Comparison of ENCODE assay signal across 8 mouse cellular contexts in the genomic region with DNA sequence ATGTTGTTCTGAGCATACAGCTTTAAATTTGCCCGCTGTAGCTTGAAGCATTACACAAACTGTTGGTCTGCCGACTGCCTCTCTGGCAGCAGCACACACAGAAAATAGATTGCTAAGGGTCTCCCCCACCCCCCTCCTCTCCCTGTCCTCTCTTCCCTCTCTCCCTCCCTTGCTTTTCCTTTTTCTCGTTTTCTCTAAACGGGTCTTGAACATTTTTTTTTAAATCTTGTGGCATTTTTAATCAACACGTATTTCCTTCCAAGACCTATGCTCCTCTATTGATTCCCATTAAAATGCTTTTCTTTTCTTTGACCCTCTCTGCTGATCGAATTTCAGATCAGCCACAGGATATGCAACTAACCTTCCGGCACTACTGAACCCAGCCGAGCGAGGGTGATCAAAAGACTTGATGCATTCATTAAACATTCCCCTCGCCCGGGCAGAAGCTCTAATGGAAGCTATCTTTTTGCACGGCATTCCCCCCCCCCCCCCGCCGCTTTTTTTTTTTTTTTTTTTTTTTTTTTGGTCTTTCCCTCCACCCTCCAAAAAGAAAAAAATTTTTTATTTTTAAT.
DNase-seq lines count a peak whose midpoint lies in the region; ATAC-seq and TF ChIP-seq lines count a peak whose summit lies in the region.

No protein-coding gene starts in this region.

- WGBS in forebrain, embryonic 13.5 days: under 1% methylated on average over 13 of the region's 14 CpGs
- under 1% methylated on average over 12 of the region's 14 CpGs for WGBS in hindbrain, postnatal 0 days
- WGBS in stomach, embryonic 16.5 days: 0% methylated on average over 12 of the region's 14 CpGs

- peak overlapping the region; percentile 67 for H3K4me2 ChIP-seq in forebrain, embryonic 13.5 days
- H3K4me2 ChIP-seq in hindbrain, postnatal 0 days (ENCODE audit: low read depth, low read length): peak overlapping the region; percentile 74
- peak overlapping the region; percentile 67 for H3K4me2 ChIP-seq in stomach, embryonic 16.5 days (ENCODE audit: low read depth, low read length)

- peak overlapping the region; percentile 58 for H3K9ac ChIP-seq in forebrain, embryonic 13.5 days
- peak overlapping the region; percentile 69 for H3K9ac ChIP-seq in hindbrain, postnatal 0 days (replicated peaks; ENCODE audit: low read length)
- peak overlapping the region; percentile 62 for H3K9ac ChIP-seq in stomach, embryonic 16.5 days (ENCODE audit: low read length)

- H3K4me1 ChIP-seq in megakaryocyte, embryonic 14.5 days: peaks cover 18% of the 10 kb centered on the region
- H3K4me1 ChIP-seq in forebrain, embryonic 13.5 days: peaks cover 13% of the 10 kb centered on the region
- H3K4me1 ChIP-seq in hindbrain, postnatal 0 days (ENCODE audit: insufficient read depth, low read length): 0 out of 2 replicates have a peak, but pooled peaks cover 5% of the 10 kb centered on the region
- peaks cover 4% of the 10 kb centered on the region; the same call in 1 of the 2 replicates for H3K4me1 ChIP-seq in stomach, embryonic 16.5 days (ENCODE audit: control insufficient read depth, insufficient read depth, low read length)

- peak; percentile 74 for DNase-seq in brain, embryonic 18.5 days (ENCODE audit: low read depth, low spot score)
- peak; percentile 86 for DNase-seq in hindbrain, postnatal 0 days (ENCODE audit: low spot score)
- peak; percentile 58 to 67 for DNase-seq in left cerebral cortex, postnatal 10 days (ENCODE audit: extremely low spot score in 1 of 2, low spot score in 2 of 2)
- peak; percentile 80 for DNase-seq in mesoderm, embryonic 11.5 days (ENCODE audit: low read depth, low spot score)

- no peak for TF ChIP-seq CTCF in hindbrain, postnatal 0 days (IDR thresholded peaks at IDR 0.05; ENCODE audit: low read depth)

- H3K27ac ChIP-seq in forebrain, embryonic 13.5 days: peak overlapping the region; percentile 97
- H3K27ac ChIP-seq in hindbrain, postnatal 0 days: peak overlapping the region; percentile 94
- H3K27ac ChIP-seq in stomach, embryonic 16.5 days (ENCODE audit: low read length): peak overlapping the region; percentile 96

- H3K36me3 ChIP-seq in megakaryocyte, embryonic 14.5 days (replicated peaks; ENCODE audit: low read length): no peaks in the 10 kb centered on the region
- H3K36me3 ChIP-seq in forebrain, embryonic 13.5 days (ENCODE audit: poor library complexity, severe bottlenecking): no peaks in the 10 kb centered on the region
- no peaks in the 10 kb centered on the region for H3K36me3 ChIP-seq in hindbrain, postnatal 0 days (ENCODE audit: insufficient read depth, low read length)
- no peaks in the 10 kb centered on the region for H3K36me3 ChIP-seq in stomach, embryonic 16.5 days (ENCODE audit: control insufficient read depth, insufficient read depth, low read length)

- H3K4me3 ChIP-seq in megakaryocyte, embryonic 14.5 days (replicated peaks): peak overlapping the region; percentile 91
- H3K4me3 ChIP-seq in forebrain, embryonic 13.5 days: peak overlapping the region; percentile 45
- H3K4me3 ChIP-seq in hindbrain, postnatal 0 days (ENCODE audit: low read length): peak overlapping the region; percentile 52
- peak overlapping the region; percentile 51 for H3K4me3 ChIP-seq in stomach, embryonic 16.5 days (replicated peaks; ENCODE audit: low read length)

- intact Hi-C loops in left cerebral cortex, postnatal 10 days (cut with DNase I): no loop called here

- H3K9me3 ChIP-seq in megakaryocyte, embryonic 14.5 days: no peaks in the 10 kb centered on the region
- H3K9me3 ChIP-seq in forebrain, embryonic 13.5 days (replicated peaks): no peaks in the 10 kb centered on the region
- H3K9me3 ChIP-seq in hindbrain, postnatal 0 days (ENCODE audit: low read length): no peaks in the 10 kb centered on the region
- H3K9me3 ChIP-seq in stomach, embryonic 16.5 days (replicated peaks; ENCODE audit: control insufficient read depth, low read length): no peaks in the 10 kb centered on the region

- ATAC-seq in megakaryocyte, adult 5-6 weeks (ENCODE audit: poor library complexity, severe bottlenecking): no peak
- peak; percentile 73 for ATAC-seq in forebrain, embryonic 13.5 days
- peak; percentile 65 for ATAC-seq in hindbrain, postnatal 0 days
- no peak for ATAC-seq in stomach, embryonic 16.5 days (ENCODE audit: insufficient read depth, low FRiP score)

- H3K27me3 ChIP-seq in megakaryocyte, embryonic 14.5 days (replicated peaks): peaks cover 2% of the 10 kb centered on the region
- no peaks in the 10 kb centered on the region for H3K27me3 ChIP-seq in forebrain, embryonic 13.5 days
- H3K27me3 ChIP-seq in hindbrain, postnatal 0 days (ENCODE audit: insufficient read depth, low read length): no peaks in the 10 kb centered on the region
- H3K27me3 ChIP-seq in stomach, embryonic 16.5 days (ENCODE audit: control insufficient read depth, insufficient read depth, low read length): no peaks in the 10 kb centered on the region

Comparison
In these comparisons a context has a peak if more than half of its experiments do, and no peak if none do; other contexts are left out.
1. ATAC-seq: peak in forebrain, embryonic 13.5 days (single experiment) and hindbrain, postnatal 0 days (single experiment); none in megakaryocyte, adult 5-6 weeks (single experiment) and stomach, embryonic 16.5 days (single experiment).
2. Peak in every context shown above with its lines, with median percentiles within 50 percentile points of each other: H3K4me3 ChIP-seq, DNase-seq, H3K27ac ChIP-seq, H3K4me2 ChIP-seq and H3K9ac ChIP-seq.